Mouse (Mus musculus) midbrain, embryonic 16.5 days (tissue): ENCODE measurements around the gene Fut2. TPM values are rescaled to one million over a fixed set of nuclear protein-coding genes. Genes with fewer than 3 reads are reported as not detected.

Experiments used
- ATAC-seq: fragments of 200-750 bp; cut with Nextera tagmentation; 2 replicates; pipeline ENCODE4 v1.8.0; 2017; ENCODE audit warnings: moderate TSS enrichment
- H3K27ac ChIP-seq: fragments of 300-500 bp; sonication (generic); 2 replicates; pipeline ENCODE4 v1.5.1; 2014; ENCODE audit warnings: mild to moderate bottlenecking, low read length, mixed read lengths
- H3K27me3 ChIP-seq: fragments of 300-500 bp; sonication (generic); 2 replicates; pipeline ENCODE4 v1.6.1; 2014; ENCODE audit warnings: low read depth, low read length, mixed read lengths; ENCODE audit not compliant: control insufficient read depth, insufficient read depth
- H3K36me3 ChIP-seq: fragments of 300-500 bp; sonication (generic); 2 replicates; pipeline ENCODE4 v1.6.1; 2014; ENCODE audit warnings: mild to moderate bottlenecking, low read length, moderate library complexity, mixed read lengths; ENCODE audit not compliant: control insufficient read depth, insufficient read depth
- H3K4me1 ChIP-seq: fragments of 300-500 bp; sonication (generic); 2 replicates; pipeline ENCODE4 v1.6.1; 2014; ENCODE audit warnings: mild to moderate bottlenecking, low read length, mixed read lengths; ENCODE audit not compliant: control insufficient read depth, insufficient read depth
- H3K4me2 ChIP-seq: fragments of 300-500 bp; sonication (generic); 2 replicates; pipeline ENCODE4 v1.6.1; 2014; ENCODE audit warnings: mild to moderate bottlenecking, low read length, mixed read lengths
- H3K4me3 ChIP-seq: fragments of 300-500 bp; sonication (generic); 2 replicates; pipeline ENCODE4 v1.5.1; 2014; ENCODE audit warnings: low read depth, mild to moderate bottlenecking, low read length, moderate library complexity, mixed read lengths
- H3K9ac ChIP-seq: fragments of 300-500 bp; sonication (generic); 2 replicates; pipeline ENCODE4 v1.6.1; 2014; ENCODE audit warnings: low read depth, low read length, mixed read lengths
- H3K9me3 ChIP-seq: fragments of 300-500 bp; sonication (generic); replicated peaks from 2 replicates; pipeline ENCODE4 v1.6.1; 2014; ENCODE audit warnings: mild to moderate bottlenecking, low read length, mixed read lengths; ENCODE audit not compliant: control insufficient read depth, poor library complexity, severe bottlenecking
- WGBS: fragments of 180-500 bp; shearing (Covaris S2); extraction: QIAGEN DNeasy Blood & Tissue Kit; methylation state at CpG from one replicate; pipeline ENCODE4 v1.1.7; 2014; 5-methylcytosine and 5-hydroxymethylcytosine counted together
- polyA plus RNA-seq: library from polyadenylated mRNA; unstranded; fragments of >200 nt; fragmentation: Nextera tagmentation; extraction: Ambion mirVana; gene quantifications from 2 replicates; pipeline ENCODE4 v1.2.1, GENCODE M21; 2015

The Fut2 gene
- polyA plus RNA-seq, 1 experiment from 2014 or later: 0.16 TPM

GRCm38 (mm10) chr7:45697894-45698293 is 31.7 kb upstream of the Fut2 start:
- Histone ChIP-seq H3K4me2 (no peak overlapping the region), H3K36me3 (no peaks in the 10 kb centered on the region), H3K9ac (no peak overlapping the region), H3K27ac (no peak overlapping the region), H3K4me3 (no peak overlapping the region), H3K4me1 (peaks cover 25% of the 10 kb centered on the region), H3K27me3 (peaks cover 3% of the 10 kb centered on the region; the same call in 1 of the 2 replicates), H3K9me3 (no peaks in the 10 kb centered on the region)
- ATAC-seq: no peak
- 83% methylated on average over 6 of the region's 7 CpGs for WGBS

GRCm38 (mm10) chr7:45695098-45695497 is 28.9 kb upstream of the Fut2 start:
- Histone ChIP-seq H3K9ac (no peak overlapping the region), H3K27me3 (peaks cover 3% of the 10 kb centered on the region; the same call in 1 of the 2 replicates), H3K4me2 (no peak overlapping the region), H3K36me3 (no peaks in the 10 kb centered on the region), H3K4me3 (no peak overlapping the region), H3K27ac (no peak overlapping the region), H3K9me3 (no peaks in the 10 kb centered on the region), H3K4me1 (peaks cover 8% of the 10 kb centered on the region)
- 19% methylated on average over 6 of the region's 6 CpGs for WGBS
- no peak for ATAC-seq

- Histone ChIP-seq H3K27ac (no peak within 1 kb of the TSS), H3K4me2 (no peak within 1 kb of the TSS), H3K36me3 (no peaks in the 10 kb centered on the region), H3K4me1 (peaks cover 6% of the 10 kb centered on the region; the same call in 1 of the 2 replicates), H3K9me3 (no peaks in the 10 kb centered on the region), H3K4me3 (no peak within 1 kb of the TSS), H3K27me3 (peaks cover 3% of the 10 kb centered on the region; the same call in 1 of the 2 replicates), H3K9ac (no peak within 1 kb of the TSS)
- 93% methylated on average over 50 of the region's 50 CpGs for WGBS
- ATAC-seq: no peak
Observed at GRCm38 (mm10) chr7:45693921-45694591, 27.9 kb upstream of the Fut2 start, which contains the start of gene Sec1. Sec1 (minus strand) TSS chr7:45694402.

- Histone ChIP-seq H3K27me3 (no peaks in the 10 kb centered on the region), H3K36me3 (no peaks in the 10 kb centered on the region), H3K4me1 (no peaks in the 10 kb centered on the region), H3K9ac (no peak overlapping the region), H3K4me2 (no peak overlapping the region), H3K4me3 (no peak overlapping the region), H3K9me3 (no peaks in the 10 kb centered on the region), H3K27ac (no peak overlapping the region)
- 88% methylated on average over 2 of the region's 2 CpGs for WGBS
- ATAC-seq: no peak
Observed at GRCm38 (mm10) chr7:45692364-45692763, 26.2 kb upstream of the Fut2 start.

GRCm38 (mm10) chr7:45689800-45690199 is 23.6 kb upstream of the Fut2 start:
- no peaks in the 10 kb centered on the region for H3K36me3 ChIP-seq
- no peak overlapping the region for H3K4me3 ChIP-seq
- H3K27ac ChIP-seq: no peak overlapping the region
- no peak overlapping the region for H3K9ac ChIP-seq
- no peak for ATAC-seq
- no peaks in the 10 kb centered on the region for H3K4me1 ChIP-seq
- no peaks in the 10 kb centered on the region for H3K27me3 ChIP-seq
- WGBS: 74% methylated on average over 11 of the region's 11 CpGs
- H3K4me2 ChIP-seq: no peak overlapping the region
- no peaks in the 10 kb centered on the region for H3K9me3 ChIP-seq

- Histone ChIP-seq H3K4me3 (no peak overlapping the region), H3K4me2 (no peak overlapping the region), H3K27ac (no peak overlapping the region), H3K9ac (no peak overlapping the region), H3K27me3 (no peaks in the 10 kb centered on the region), H3K36me3 (no peaks in the 10 kb centered on the region), H3K9me3 (no peaks in the 10 kb centered on the region), H3K4me1 (no peaks in the 10 kb centered on the region)
- 69% methylated on average over 6 of the region's 6 CpGs for WGBS
- ATAC-seq: no peak
Observed at GRCm38 (mm10) chr7:45689099-45689498, 22.9 kb upstream of the Fut2 start.

GRCm38 (mm10) chr7:45686841-45687240 is 20.6 kb upstream of the Fut2 start:
- Histone ChIP-seq H3K9me3 (no peaks in the 10 kb centered on the region), H3K27ac (no peak overlapping the region), H3K4me2 (no peak overlapping the region), H3K4me3 (no peak overlapping the region), H3K27me3 (no peaks in the 10 kb centered on the region), H3K9ac (no peak overlapping the region), H3K36me3 (no peaks in the 10 kb centered on the region), H3K4me1 (peaks cover 3% of the 10 kb centered on the region; the same call in 1 of the 2 replicates)
- no peak for ATAC-seq
- 67% methylated on average over 3 of the region's 3 CpGs for WGBS

- H3K4me1 ChIP-seq: peaks cover 3% of the 10 kb centered on the region; the same call in 1 of the 2 replicates
- ATAC-seq: no peak
- H3K9me3 ChIP-seq: no peaks in the 10 kb centered on the region
- H3K4me2 ChIP-seq: no peak overlapping the region
- no peaks in the 10 kb centered on the region for H3K27me3 ChIP-seq
- no peak overlapping the region for H3K4me3 ChIP-seq
- H3K9ac ChIP-seq: no peak overlapping the region
- 64% methylated on average over 10 of the region's 10 CpGs for WGBS
- H3K36me3 ChIP-seq: no peaks in the 10 kb centered on the region
- no peak overlapping the region for H3K27ac ChIP-seq
Observed at GRCm38 (mm10) chr7:45685811-45686210, 19.6 kb upstream of the Fut2 start.

DNA sequence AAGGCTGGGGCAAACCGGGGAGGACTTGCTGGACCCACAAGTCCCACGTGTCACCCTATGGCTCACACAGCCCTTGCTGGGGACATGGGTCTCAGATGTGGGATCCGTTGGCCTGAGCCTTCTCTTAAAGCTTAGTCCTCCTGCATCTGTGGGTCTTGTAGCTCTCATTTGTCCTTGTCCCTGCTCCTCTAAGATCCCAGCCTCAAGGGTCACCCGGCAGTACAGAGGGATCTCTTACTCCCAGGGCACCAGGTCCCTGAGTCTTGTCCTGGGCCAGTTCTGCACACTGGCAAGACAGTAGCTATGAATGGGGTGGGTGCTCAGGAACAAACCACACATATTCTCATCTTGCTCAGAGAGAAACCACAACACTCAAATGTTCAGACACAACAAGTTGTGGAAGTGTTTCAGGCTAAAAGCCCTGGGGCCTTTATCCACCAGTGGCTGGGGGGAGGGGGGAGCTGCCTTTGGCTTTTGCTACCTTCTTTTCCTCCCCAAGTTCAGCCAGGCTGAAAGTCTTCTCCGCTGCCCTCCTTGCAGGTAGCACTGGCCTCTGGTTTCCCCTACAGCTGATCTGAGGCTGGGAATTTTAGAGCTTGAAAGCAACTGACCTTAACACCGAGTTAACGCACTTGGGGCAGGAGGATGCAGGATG is 17.3 kb upstream of the Fut2 start, which contains the start of gene Ntn5:
Gene Ntn5 (plus strand): TSS at position 627 of the 655 bp plus-strand sequence.
- Histone ChIP-seq H3K4me2 (no peak within 1 kb of the TSS), H3K4me3 (no peak within 1 kb of the TSS), H3K36me3 (no peaks in the 10 kb centered on the region), H3K4me1 (peaks cover 3% of the 10 kb centered on the region; the same call in 1 of the 2 replicates), H3K9me3 (no peaks in the 10 kb centered on the region), H3K27me3 (no peaks in the 10 kb centered on the region), H3K27ac (no peak within 1 kb of the TSS), H3K9ac (no peak within 1 kb of the TSS)
- WGBS: 79% methylated on average over 7 of the region's 7 CpGs
- no peak for ATAC-seq
